Mouse (Mus musculus) lung, adult 2 months (tissue): Measurements from ENCODE around the gene Gdpd5. TPM values are rescaled to one million over a fixed set of nuclear protein-coding genes. Genes with fewer than 3 reads are reported as not detected.

Source experiments
- DNase-seq: peaks from one replicate; pipeline ENCODE4 v3.0.0; 2022
- H3K4me1 ChIP-seq: fragments of 200-500 bp; 2 replicates; pipeline ENCODE4 v1.6.1; 2011; ENCODE audit warnings: low read length; ENCODE audit not compliant: control insufficient read depth, insufficient read depth
- H3K4me3 ChIP-seq: fragments of 200-500 bp; replicated peaks from 2 replicates; pipeline ENCODE3; 2011; ENCODE audit warnings: low read depth, mild to moderate bottlenecking, control low read depth, low read length; ENCODE audit errors: extremely low read depth
- CTCF ChIP-seq: fragments of 200-500 bp; IDR thresholded peaks from 2 replicates; pipeline ENCODE4 v1.5.1; 2011; ENCODE audit warnings: mild to moderate bottlenecking, low read length, control low read depth; ENCODE audit not compliant: insufficient read depth
- POLR2A ChIP-seq: fragments of 200-500 bp; IDR thresholded peaks from 2 replicates; pipeline ENCODE4 v1.6.1; 2011; ENCODE audit warnings: low read depth, mild to moderate bottlenecking, control low read depth, low read length, borderline replicate concordance; ENCODE audit errors: extremely low read depth
- WGBS: fragments of 180-500 bp; shearing (Covaris S2); methylation state at CpG from one replicate; pipeline ENCODE4 v1.1.7; 2018; 5-methylcytosine and 5-hydroxymethylcytosine counted together
- polyA plus RNA-seq: library from polyadenylated mRNA; depleted of rRNA; stranded (reverse); fragments of >200 nt; gene quantifications from 2 replicates; pipeline ENCODE4 v1.2.3, GENCODE M21; 2012

Gene Gdpd5
- polyA plus RNA-seq, 1 experiment, result 27.2 TPM

DNA sequence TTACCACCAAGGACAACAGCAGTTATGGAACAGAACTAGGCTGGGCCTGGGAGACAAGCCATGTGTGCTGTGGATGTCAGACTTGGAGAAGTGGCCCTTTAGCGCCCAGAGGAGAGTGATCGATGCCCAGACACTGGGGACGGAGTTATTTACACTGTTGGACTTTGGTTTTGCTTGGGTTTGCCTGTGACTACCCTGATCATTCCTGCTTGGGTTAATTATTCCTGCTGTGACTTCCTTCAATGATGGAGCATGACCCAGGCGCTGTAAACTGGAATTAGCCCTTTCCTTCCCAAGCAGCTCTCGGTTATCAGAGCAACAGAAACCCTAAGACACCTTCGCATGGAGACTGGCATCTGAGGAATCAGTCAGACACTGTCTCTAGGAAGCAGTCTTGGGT, 39.8 kb downstream of the Gdpd5 start:
- no peak for DNase-seq
- H3K4me1 ChIP-seq, result no peaks in the 10 kb centered on the region
- H3K4me3 ChIP-seq, result no peak overlapping the region
- 89% methylated on average over 6 of the region's 6 CpGs for WGBS
- no peak for TF ChIP-seq CTCF

DNA sequence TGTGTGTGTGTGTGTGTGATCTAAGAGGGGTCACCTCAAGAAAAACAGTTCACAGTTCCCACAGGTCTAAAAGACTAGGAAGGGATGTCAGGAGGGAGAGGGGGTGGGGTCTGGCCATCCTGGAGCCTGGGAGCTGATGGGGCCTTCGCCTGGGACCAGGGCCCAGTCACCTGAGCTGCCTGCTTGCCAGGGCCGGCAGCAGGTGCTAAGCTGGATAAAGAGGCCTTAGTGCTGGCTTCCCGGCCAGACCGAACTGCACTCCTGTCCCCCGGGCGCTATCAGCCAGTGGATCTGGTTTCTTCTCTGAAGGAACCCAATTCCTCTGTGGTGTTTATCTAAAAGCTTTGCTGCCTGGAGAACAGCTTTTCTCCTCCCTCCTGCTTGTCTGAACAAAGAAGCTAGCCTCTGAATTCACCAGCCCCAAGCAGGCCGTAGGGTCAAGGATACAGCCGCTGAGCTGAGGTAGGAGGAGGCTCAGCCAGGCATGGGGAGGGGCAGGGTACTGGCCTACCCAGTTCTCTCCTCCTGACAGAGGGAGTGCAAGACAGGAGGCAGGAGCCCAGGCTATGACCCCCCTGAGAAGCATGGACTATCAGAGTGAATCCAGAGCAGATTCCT, 43.4 kb downstream of the Gdpd5 start:
- H3K4me3 ChIP-seq, result no peak overlapping the region
- no peak for TF ChIP-seq POLR2A
- no peak for TF ChIP-seq CTCF
- no peaks in the 10 kb centered on the region for H3K4me1 ChIP-seq
- 69% methylated on average over 8 of the region's 8 CpGs for WGBS
- no peak for DNase-seq

DNA sequence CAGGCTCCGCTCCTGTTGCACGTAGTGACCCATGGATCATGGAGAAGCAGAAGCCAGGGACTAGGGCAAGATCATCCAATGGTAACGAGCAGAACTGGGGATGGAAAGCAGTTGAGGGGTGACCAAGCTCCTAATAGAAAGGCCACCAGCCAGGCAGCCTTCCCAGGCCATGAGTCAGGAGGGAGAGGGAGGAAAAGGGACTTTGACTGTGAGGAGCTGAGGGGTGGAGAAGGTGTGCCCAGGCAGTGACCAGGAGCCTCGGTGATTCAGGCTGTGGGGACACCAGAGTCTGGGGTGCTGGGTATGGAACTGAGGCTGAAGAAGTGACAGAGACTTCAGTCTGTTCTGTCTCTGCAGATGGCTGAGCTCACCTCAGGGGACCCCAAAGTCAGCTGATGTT, 44.5 kb downstream of the Gdpd5 start:
- Histone ChIP-seq H3K4me3 (no peak overlapping the region), H3K4me1 (no peaks in the 10 kb centered on the region)
- WGBS, result 90% methylated on average over 4 of the region's 4 CpGs
- TF ChIP-seq POLR2A (no peak), CTCF (no peak)
- no peak for DNase-seq

DNA sequence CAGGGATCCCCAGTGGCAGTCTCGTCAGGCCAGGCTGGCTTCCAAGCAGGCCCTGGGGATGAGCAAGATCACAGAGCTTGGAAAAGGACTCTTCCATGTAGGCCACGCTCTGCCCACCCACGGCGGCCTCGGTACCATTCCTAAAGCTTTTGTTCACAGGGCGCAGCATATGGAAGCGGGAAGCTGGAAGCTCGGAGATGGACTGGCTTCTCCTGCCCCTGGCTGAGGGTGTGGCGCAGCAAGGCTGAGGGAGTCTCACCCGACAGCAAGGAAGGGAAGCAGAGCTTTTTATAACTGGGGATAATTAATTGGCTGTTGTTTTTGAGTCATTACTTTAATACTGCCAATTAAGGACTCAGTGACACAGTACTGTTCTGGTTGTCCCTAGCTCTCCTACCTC, 45.8 kb downstream of the Gdpd5 start:
- H3K4me1 ChIP-seq, result no peaks in the 10 kb centered on the region
- no peak overlapping the region for H3K4me3 ChIP-seq
- TF ChIP-seq POLR2A, result no peak
- no peak for TF ChIP-seq CTCF
- no peak for DNase-seq
- WGBS, result 66% methylated on average over 10 of the region's 10 CpGs

DNA sequence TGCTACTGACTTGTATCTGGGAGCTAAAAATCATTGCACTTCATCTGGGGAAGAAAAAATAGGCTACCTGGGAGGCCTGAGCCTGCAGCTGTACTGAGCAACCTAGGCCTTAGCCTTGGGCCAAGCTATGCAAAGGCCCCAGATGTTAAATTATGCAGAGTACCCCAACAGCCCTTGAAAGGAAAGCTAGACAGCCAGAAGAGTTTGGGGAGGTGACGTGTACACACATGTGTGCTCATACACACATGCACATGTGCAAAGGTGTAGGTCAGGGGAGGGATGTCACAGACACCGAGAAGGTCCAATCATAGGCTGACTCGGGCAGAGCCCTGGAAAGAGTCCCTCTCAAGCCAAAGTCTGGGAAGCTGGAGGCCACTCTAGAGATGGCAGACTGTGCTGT, 46.8 kb downstream of the Gdpd5 start:
- DNase-seq, result no peak
- Histone ChIP-seq H3K4me1 (no peaks in the 10 kb centered on the region), H3K4me3 (no peak overlapping the region)
- 98% methylated on average over 3 of the region's 3 CpGs for WGBS
- TF ChIP-seq CTCF (no peak), POLR2A (no peak)

- 63% methylated on average over 5 of the region's 5 CpGs for WGBS
- TF ChIP-seq POLR2A, result no peak
- no peak for TF ChIP-seq CTCF
- DNase-seq, result no peak
- H3K4me3 ChIP-seq, result no peak overlapping the region
- H3K4me1 ChIP-seq, result no peaks in the 10 kb centered on the region
Observed at GRCm38 (mm10) chr7:99428836-99429235, 47.6 kb downstream of the Gdpd5 start.

- TF ChIP-seq POLR2A (no peak), CTCF (no peak)
- WGBS, result 55% methylated on average over 6 of the region's 6 CpGs
- no peak for DNase-seq
- Histone ChIP-seq H3K4me1 (no peaks in the 10 kb centered on the region), H3K4me3 (no peak overlapping the region)
Observed at GRCm38 (mm10) chr7:99429786-99430185, 48.6 kb downstream of the Gdpd5 start.

- WGBS, result 66% methylated on average over 11 of the region's 11 CpGs
- no peak for DNase-seq
- Histone ChIP-seq H3K4me3 (no peak overlapping the region), H3K4me1 (no peaks in the 10 kb centered on the region)
- TF ChIP-seq CTCF, result no peak
- TF ChIP-seq POLR2A, result no peak
Observed at GRCm38 (mm10) chr7:99430246-99430645, 49.0 kb downstream of the Gdpd5 start.

GRCm38 (mm10) chr7:99432248-99432647, 51.0 kb downstream of the Gdpd5 start:
- Histone ChIP-seq H3K4me1 (no peaks in the 10 kb centered on the region), H3K4me3 (no peak overlapping the region)
- no peak for DNase-seq
- TF ChIP-seq CTCF (no peak), POLR2A (no peak)
- WGBS, result 63% methylated on average over 14 of the region's 14 CpGs

GRCm38 (mm10) chr7:99432863-99433262, 51.6 kb downstream of the Gdpd5 start:
- WGBS, result 86% methylated on average over 6 of the region's 6 CpGs
- TF ChIP-seq POLR2A, result no peak
- no peak for TF ChIP-seq CTCF
- DNase-seq, result no peak
- H3K4me3 ChIP-seq, result no peak overlapping the region
- H3K4me1 ChIP-seq, result no peaks in the 10 kb centered on the region
